Mouse (Mus musculus) kidney, postnatal 10 days (tissue): Measurements from ENCODE around the gene Hlx.

Experiments used
- DNase-seq: peaks from one replicate; pipeline ENCODE4 v3.0.0; 2021; ENCODE audit warnings: mixed read lengths

Hlx gene

GRCm38 (mm10) chr1:184713716-184714115 is 18.7 kb downstream of the Hlx start:
- no peak for DNase-seq

- DNase-seq: no peak
Measured at GRCm38 (mm10) chr1:184707532-184708248, 24.7 kb downstream of the Hlx start.

- no peak for DNase-seq
Measured at GRCm38 (mm10) chr1:184704901-184705300, 27.5 kb downstream of the Hlx start.

GRCm38 (mm10) chr1:184699295-184699694 is 33.1 kb downstream of the Hlx start:
- no peak for DNase-seq

- DNase-seq: no peak
Measured at GRCm38 (mm10) chr1:184695451-184695850, 37.0 kb downstream of the Hlx start.

- DNase-seq: no peak
Measured at GRCm38 (mm10) chr1:184692204-184692904, 40.1 kb downstream of the Hlx start.

- DNase-seq: no peak
Measured at GRCm38 (mm10) chr1:184691240-184691639, 41.2 kb downstream of the Hlx start.

GRCm38 (mm10) chr1:184688026-184688425 is 44.4 kb downstream of the Hlx start:
- DNase-seq: no peak

- DNase-seq: no peak
Measured at GRCm38 (mm10) chr1:184687512-184687911, 44.9 kb downstream of the Hlx start.

GRCm38 (mm10) chr1:184683541-184683940 is 48.9 kb downstream of the Hlx start:
- DNase-seq: no peak

- no peak for DNase-seq
Measured at GRCm38 (mm10) chr1:184679416-184679965, 52.9 kb downstream of the Hlx start.

GRCm38 (mm10) chr1:184677641-184678040 is 54.8 kb downstream of the Hlx start:
- DNase-seq: no peak
